Comparison of ENCODE assay signal across 18 mouse cellular contexts in genomic region chr4:53452457-53452856, GRCm38 (mm10). TPM values are rescaled to one million over a fixed set of nuclear protein-coding genes. Genes with fewer than 3 reads are reported as not detected.
DNase-seq lines count a peak whose midpoint lies in the region; ATAC-seq and TF ChIP-seq lines count a peak whose summit lies in the region.
"Had no signal": no experiment of that assay in that cellular context is flagged by ENCODE, and none has a peak within 500 bp of the region (broad histone marks: within the 10 kb centered on the region; RNA-seq: fewer than 3 reads in every experiment).

No protein-coding gene starts in this region.

- WGBS in heart, embryonic 10.5 days = 35% methylated on average over 1 of the region's 1 CpGs
- 82% methylated on average over 1 of the region's 1 CpGs for WGBS in heart, adult 2 months
- 85% methylated on average over 1 of the region's 1 CpGs for WGBS in kidney, embryonic 16.5 days
- 31% methylated on average over 1 of the region's 1 CpGs for WGBS in small intestine, adult 2 months

- no peak for TF ChIP-seq POLR2A in heart, adult 2 months (IDR thresholded peaks at IDR 0.05; ENCODE audit: insufficient read depth, low read depth, low read length)
- no peak for TF ChIP-seq POLR2A in ES-Bruce4 (IDR thresholded peaks at IDR 0.05; ENCODE audit: insufficient read depth, low read length)
- TF ChIP-seq POLR2A in small intestine, adult 2 months (IDR thresholded peaks at IDR 0.05; ENCODE audit: low read depth, low read length) = no peak

- no peak for TF ChIP-seq EP300 in heart, adult 2 months (IDR thresholded peaks at IDR 0.05; ENCODE audit: insufficient read depth, low read depth, low read length)
- no peak for TF ChIP-seq EP300 in ES-Bruce4 (IDR thresholded peaks at IDR 0.05; ENCODE audit: insufficient read depth, low read depth, low read length)

- no peak for DNase-seq in heart, embryonic 10.5 days (ENCODE audit: low spot score)
- no peak for DNase-seq in heart, adult 2 months
- no peak for DNase-seq in kidney, postnatal 10 days
- DNase-seq in neural tube, embryonic 10.5 days (ENCODE audit: extremely low spot score, low spot score) = no peak
- DNase-seq: forebrain, postnatal 0 days; layer of hippocampus, adult 9-11 months; liver; midbrain, embryonic 14.5 days; retina, postnatal 1 day; right cerebral cortex, postnatal 14 days had no signal

- no peaks in the 10 kb centered on the region for H3K9me3 ChIP-seq in heart, embryonic 10.5 days
- H3K9me3 ChIP-seq in kidney, embryonic 16.5 days (ENCODE audit: low read length) = no peaks in the 10 kb centered on the region
- H3K9me3 ChIP-seq in ES-Bruce4 (replicated peaks; ENCODE audit: control insufficient read depth, insufficient read depth, low read length, poor library complexity, severe bottlenecking) = no peaks in the 10 kb centered on the region
- H3K9me3 ChIP-seq: forebrain, embryonic 12.5 days; hindbrain, embryonic 13.5 days; neural tube, embryonic 15.5 days had no signal

- TF ChIP-seq CTCF in heart, adult 2 months (IDR thresholded peaks at IDR 0.05) = no peak
- TF ChIP-seq CTCF in ES-Bruce4 (IDR thresholded peaks at IDR 0.05; ENCODE audit: low read depth, low read length) = no peak
- no peak for TF ChIP-seq CTCF in small intestine, adult 2 months (IDR thresholded peaks at IDR 0.05; ENCODE audit: extremely low read depth, insufficient read length, insufficient replicate concordance, low read depth, low read length)

- H3K4me2 ChIP-seq in kidney, embryonic 16.5 days (replicated peaks; ENCODE audit: low read depth, low read length) = no peak overlapping the region
- H3K4me2 ChIP-seq: forebrain, embryonic 12.5 days; hindbrain, embryonic 13.5 days; neural tube, embryonic 15.5 days had no signal

- H3K27ac ChIP-seq in heart, embryonic 10.5 days = peak overlapping the region; percentile 80; the same call in 1 of the 2 replicates
- H3K27ac ChIP-seq in heart, adult 2 months = no peak overlapping the region
- H3K27ac ChIP-seq in kidney, embryonic 16.5 days (ENCODE audit: low read length) = peak overlapping the region; percentile 66
- peak overlapping the region; percentile 89 for H3K27ac ChIP-seq in ES-Bruce4 (ENCODE audit: insufficient read depth, low read length)
- peak overlapping the region; percentile 26; the same call in 1 of the 2 replicates for H3K27ac ChIP-seq in small intestine, adult 2 months (ENCODE audit: insufficient read depth, low read depth, low read length)
- H3K27ac ChIP-seq: forebrain, embryonic 12.5 days; hindbrain, embryonic 13.5 days; liver, embryonic 14.5 days; neural tube, embryonic 15.5 days had no signal

- H3K9ac ChIP-seq in heart, adult 2 months (ENCODE audit: low read depth, low read length) = no peak overlapping the region
- H3K9ac ChIP-seq in kidney, embryonic 16.5 days (replicated peaks; ENCODE audit: low read length) = no peak overlapping the region
- H3K9ac ChIP-seq in ES-Bruce4 (ENCODE audit: low read depth, poor library complexity, severe bottlenecking) = no peak overlapping the region
- H3K9ac ChIP-seq: forebrain, embryonic 12.5 days; forebrain, postnatal 0 days; hindbrain, embryonic 13.5 days; liver, embryonic 14.5 days; neural tube, embryonic 15.5 days had no signal

- intact Hi-C loops in heart, adult 2 months (cut with DNase I) = loop anchor here (5.0 kb wide), 1 partner anchor 70 kb away; no protein-coding TSS in a partner anchor

- peaks cover 35% of the 10 kb centered on the region for H3K4me1 ChIP-seq in heart, embryonic 10.5 days
- peaks cover 12% of the 10 kb centered on the region for H3K4me1 ChIP-seq in heart, adult 2 months (ENCODE audit: control insufficient read depth, insufficient read depth, low read length)
- peaks cover 44% of the 10 kb centered on the region for H3K4me1 ChIP-seq in kidney, embryonic 16.5 days (ENCODE audit: insufficient read depth, low read length)
- peaks cover 2% of the 10 kb centered on the region for H3K4me1 ChIP-seq in ES-Bruce4 (ENCODE audit: control insufficient read depth, insufficient read depth, low read length)
- H3K4me1 ChIP-seq in small intestine, adult 2 months (ENCODE audit: control insufficient read depth, insufficient read depth, insufficient read length, low read length) = peaks cover 15% of the 10 kb centered on the region

- H3K36me3 ChIP-seq in heart, embryonic 10.5 days = no peaks in the 10 kb centered on the region
- H3K36me3 ChIP-seq in heart, adult 2 months (ENCODE audit: control insufficient read depth, insufficient read depth, low read length) = no peaks in the 10 kb centered on the region
- H3K36me3 ChIP-seq in kidney, embryonic 16.5 days (ENCODE audit: insufficient read depth, low read length) = no peaks in the 10 kb centered on the region
- H3K36me3 ChIP-seq in ES-Bruce4 (ENCODE audit: control insufficient read depth, insufficient read depth, low read length, poor library complexity, severe bottlenecking) = no peaks in the 10 kb centered on the region
- H3K36me3 ChIP-seq in small intestine, adult 2 months (ENCODE audit: control insufficient read depth, insufficient read depth, low read length) = no peaks in the 10 kb centered on the region
- H3K36me3 ChIP-seq: forebrain, embryonic 12.5 days; hindbrain, embryonic 13.5 days; neural tube, embryonic 15.5 days had no signal

- no peaks in the 10 kb centered on the region for H3K27me3 ChIP-seq in heart, embryonic 10.5 days (ENCODE audit: insufficient read depth, poor library complexity, severe bottlenecking)
- no peaks in the 10 kb centered on the region for H3K27me3 ChIP-seq in heart, adult 2 months (ENCODE audit: control insufficient read depth, insufficient read depth, low read length)
- H3K27me3 ChIP-seq in kidney, embryonic 16.5 days (ENCODE audit: insufficient read depth, low read length) = no peaks in the 10 kb centered on the region
- no peaks in the 10 kb centered on the region for H3K27me3 ChIP-seq in ES-Bruce4 (ENCODE audit: control insufficient read depth, insufficient read depth, low read length, poor library complexity, severe bottlenecking)
- H3K27me3 ChIP-seq in small intestine, adult 2 months (ENCODE audit: control insufficient read depth, insufficient read depth, low read length) = no peaks in the 10 kb centered on the region
- H3K27me3 ChIP-seq: forebrain, embryonic 12.5 days; hindbrain, embryonic 13.5 days; neural tube, embryonic 15.5 days had no signal

- peak; percentile 23 for ATAC-seq in kidney, embryonic 16.5 days (ENCODE audit: low FRiP score, low TSS enrichment)

- no peak overlapping the region for H3K4me3 ChIP-seq in heart, embryonic 10.5 days
- H3K4me3 ChIP-seq in heart, adult 2 months = no peak overlapping the region
- H3K4me3 ChIP-seq in kidney, embryonic 16.5 days (ENCODE audit: low read length) = no peak overlapping the region
- H3K4me3 ChIP-seq in ES-Bruce4 (ENCODE audit: low read depth, low read length) = no peak overlapping the region
- no peak overlapping the region for H3K4me3 ChIP-seq in small intestine, adult 2 months (ENCODE audit: low read depth, low read length)
- H3K4me3 ChIP-seq: erythroblast, embryonic 14.5 days; forebrain, embryonic 12.5 days; hindbrain, embryonic 13.5 days; neural tube, embryonic 15.5 days had no signal

- peaks cover 1% of the 10 kb centered on the region for H3K79me2 ChIP-seq in heart, adult 2 months (replicated peaks; ENCODE audit: control insufficient read depth, insufficient read depth, low read length)

RNA-seq across cellular contexts. Expression of gene Slc44a1, which starts 12.2 kb away (rescaled TPM):
- polyA plus RNA-seq in heart, embryonic 10.5 days (2016; fragmentation: Nextera tagmentation; extraction: Ambion mirVana) = 15.9 and 16.3 TPM in 2 replicates
- 10 to 100 TPM; 26.4 to 32.3 TPM for total RNA-seq in heart, adult 2 months (2021)
- 22.7 and 45.7 TPM in 2 replicates for polyA plus RNA-seq in heart, adult 2 months (2012; rRNA removed)
- 15.2 and 33.7 TPM in 2 replicates for polyA plus RNA-seq in kidney, embryonic 16.5 days (2015; fragmentation: Nextera tagmentation; extraction: Ambion mirVana)
- 82.8 and 89.9 TPM in 2 replicates for polyA plus RNA-seq in ES-Bruce4 (2011; ENCODE audit: insufficient read depth, insufficient read length, low read depth, missing spikeins)
- 23.1 and 71.5 TPM in 2 replicates for polyA plus RNA-seq in small intestine, adult 2 months (2012; rRNA removed)
